Mouse (Mus musculus): ENCODE results near the gene Gm20388. TPM values are rescaled to one million over a fixed set of nuclear protein-coding genes. Genes with fewer than 3 reads are reported as not detected.

Gene Gm20388
- polyA plus RNA-seq, 1 experiment from 2014 or later, result not detected

- no peak for ATAC-seq (ENCODE audit: extremely low read depth, insufficient number of reproducible peaks, low FRiP score, low TSS enrichment)
- Histone ChIP-seq H3K9me3 (no peaks in the 10 kb centered on the region), H3K4me3 (no peak overlapping the region), H3K27ac (replicated peaks) (no peak overlapping the region), H3K9ac (no peak overlapping the region), H3K4me1 (no peaks in the 10 kb centered on the region), H3K4me2 (no peak overlapping the region), H3K27me3 (replicated peaks) (peaks cover 99% of the 10 kb centered on the region), H3K36me3 (no peaks in the 10 kb centered on the region)
- 40% methylated on average over 7 of the region's 7 CpGs for WGBS
Observed at GRCm38 (mm10) chr8:122746439-122746838, 2835.8 kb downstream of the Gm20388 start.

GRCm38 (mm10) chr8:122747825-122748224, 2837.2 kb downstream of the Gm20388 start:
- Histone ChIP-seq H3K4me1 (no peaks in the 10 kb centered on the region), H3K36me3 (no peaks in the 10 kb centered on the region), H3K9me3 (no peaks in the 10 kb centered on the region), H3K4me3 (no peak overlapping the region), H3K27ac (replicated peaks) (no peak overlapping the region), H3K27me3 (replicated peaks) (peaks cover 99% of the 10 kb centered on the region), H3K4me2 (no peak overlapping the region), H3K9ac (no peak overlapping the region)
- no peak for ATAC-seq (ENCODE audit: extremely low read depth, insufficient number of reproducible peaks, low FRiP score, low TSS enrichment)
- WGBS, result 90% methylated on average over 1 of the region's 1 CpGs

GRCm38 (mm10) chr8:122749333-122749958, 2838.8 kb downstream of the Gm20388 start:
- Histone ChIP-seq H3K27me3 (replicated peaks) (peaks cover 99% of the 10 kb centered on the region), H3K9me3 (no peaks in the 10 kb centered on the region), H3K4me1 (no peaks in the 10 kb centered on the region), H3K4me2 (no peak overlapping the region), H3K9ac (no peak overlapping the region), H3K36me3 (no peaks in the 10 kb centered on the region), H3K27ac (replicated peaks) (no peak overlapping the region), H3K4me3 (no peak overlapping the region)
- no peak for ATAC-seq (ENCODE audit: extremely low read depth, insufficient number of reproducible peaks, low FRiP score, low TSS enrichment)
- 58% methylated on average over 6 of the region's 6 CpGs for WGBS

- H3K27me3 ChIP-seq (replicated peaks), result peaks cover 93% of the 10 kb centered on the region
- no peak overlapping the region for H3K27ac ChIP-seq (replicated peaks)
- H3K4me2 ChIP-seq, result no peak overlapping the region
- WGBS, result 76% methylated on average over 5 of the region's 5 CpGs
- H3K9me3 ChIP-seq, result no peaks in the 10 kb centered on the region
- ATAC-seq (ENCODE audit: extremely low read depth, insufficient number of reproducible peaks, low FRiP score, low TSS enrichment), result no peak
- H3K36me3 ChIP-seq, result no peaks in the 10 kb centered on the region
- no peaks in the 10 kb centered on the region for H3K4me1 ChIP-seq
- H3K4me3 ChIP-seq, result no peak overlapping the region
- no peak overlapping the region for H3K9ac ChIP-seq
Observed at GRCm38 (mm10) chr8:122751342-122751741, 2840.7 kb downstream of the Gm20388 start.

- Histone ChIP-seq H3K4me1 (no peaks in the 10 kb centered on the region), H3K9me3 (no peaks in the 10 kb centered on the region), H3K4me3 (no peak overlapping the region), H3K27me3 (replicated peaks) (peaks cover 93% of the 10 kb centered on the region), H3K9ac (no peak overlapping the region), H3K36me3 (no peaks in the 10 kb centered on the region), H3K27ac (replicated peaks) (no peak overlapping the region), H3K4me2 (no peak overlapping the region)
- ATAC-seq (ENCODE audit: extremely low read depth, insufficient number of reproducible peaks, low FRiP score, low TSS enrichment), result no peak
- 78% methylated on average over 26 of the region's 29 CpGs for WGBS
Observed at GRCm38 (mm10) chr8:122752111-122752721, 2841.6 kb downstream of the Gm20388 start.

GRCm38 (mm10) chr8:122758597-122758996, 2848.0 kb downstream of the Gm20388 start:
- Histone ChIP-seq H3K4me3 (no peak overlapping the region), H3K4me1 (peaks cover 8% of the 10 kb centered on the region), H3K27ac (replicated peaks) (no peak overlapping the region), H3K9ac (no peak overlapping the region), H3K9me3 (no peaks in the 10 kb centered on the region), H3K36me3 (no peaks in the 10 kb centered on the region), H3K4me2 (no peak overlapping the region), H3K27me3 (replicated peaks) (peaks cover 81% of the 10 kb centered on the region)
- ATAC-seq (ENCODE audit: extremely low read depth, insufficient number of reproducible peaks, low FRiP score, low TSS enrichment), result no peak

- ATAC-seq (ENCODE audit: extremely low read depth, insufficient number of reproducible peaks, low FRiP score, low TSS enrichment), result no peak
- Histone ChIP-seq H3K4me3 (no peak overlapping the region), H3K4me2 (no peak overlapping the region), H3K9me3 (no peaks in the 10 kb centered on the region), H3K27me3 (replicated peaks) (peaks cover 80% of the 10 kb centered on the region), H3K9ac (no peak overlapping the region), H3K36me3 (no peaks in the 10 kb centered on the region), H3K27ac (replicated peaks) (no peak overlapping the region), H3K4me1 (peaks cover 8% of the 10 kb centered on the region)
- WGBS, result 72% methylated on average over 7 of the region's 7 CpGs
Observed at GRCm38 (mm10) chr8:122760116-122760515, 2849.5 kb downstream of the Gm20388 start.

GRCm38 (mm10) chr8:122761109-122761508, 2850.5 kb downstream of the Gm20388 start:
- no peaks in the 10 kb centered on the region for H3K36me3 ChIP-seq
- H3K27ac ChIP-seq (replicated peaks), result no peak overlapping the region
- no peak overlapping the region for H3K4me3 ChIP-seq
- no peaks in the 10 kb centered on the region for H3K9me3 ChIP-seq
- WGBS, result 64% methylated on average over 6 of the region's 6 CpGs
- no peak for ATAC-seq (ENCODE audit: extremely low read depth, insufficient number of reproducible peaks, low FRiP score, low TSS enrichment)
- peaks cover 80% of the 10 kb centered on the region for H3K27me3 ChIP-seq (replicated peaks)
- H3K9ac ChIP-seq, result no peak overlapping the region
- no peak overlapping the region for H3K4me2 ChIP-seq
- peaks cover 8% of the 10 kb centered on the region for H3K4me1 ChIP-seq

- no peaks in the 10 kb centered on the region for H3K9me3 ChIP-seq
- H3K36me3 ChIP-seq, result no peaks in the 10 kb centered on the region
- no peak for ATAC-seq (ENCODE audit: extremely low read depth, insufficient number of reproducible peaks, low FRiP score, low TSS enrichment)
- H3K27ac ChIP-seq (replicated peaks), result no peak overlapping the region
- H3K9ac ChIP-seq, result no peak overlapping the region
- H3K4me3 ChIP-seq, result no peak overlapping the region
- peaks cover 82% of the 10 kb centered on the region for H3K27me3 ChIP-seq (replicated peaks)
- WGBS, result 38% methylated on average over 12 of the region's 12 CpGs
- no peak overlapping the region for H3K4me2 ChIP-seq
- peaks cover 8% of the 10 kb centered on the region for H3K4me1 ChIP-seq
Observed at GRCm38 (mm10) chr8:122762731-122763266, 2852.2 kb downstream of the Gm20388 start.

- H3K9me3 ChIP-seq, result no peaks in the 10 kb centered on the region
- H3K27me3 ChIP-seq (replicated peaks), result peaks cover 81% of the 10 kb centered on the region
- H3K36me3 ChIP-seq, result no peaks in the 10 kb centered on the region
- no peak overlapping the region for H3K9ac ChIP-seq
- ATAC-seq (ENCODE audit: extremely low read depth, insufficient number of reproducible peaks, low FRiP score, low TSS enrichment), result no peak
- H3K4me1 ChIP-seq, result peaks cover 8% of the 10 kb centered on the region
- WGBS, result 58% methylated on average over 14 of the region's 14 CpGs
- no peak overlapping the region for H3K27ac ChIP-seq (replicated peaks)
- H3K4me3 ChIP-seq, result no peak overlapping the region
- H3K4me2 ChIP-seq, result no peak overlapping the region
Observed at GRCm38 (mm10) chr8:122763267-122763738, 2852.7 kb downstream of the Gm20388 start.

- H3K27me3 ChIP-seq (replicated peaks), result peaks cover 84% of the 10 kb centered on the region
- no peak overlapping the region for H3K4me3 ChIP-seq
- no peaks in the 10 kb centered on the region for H3K9me3 ChIP-seq
- WGBS, result 79% methylated on average over 7 of the region's 7 CpGs
- no peak overlapping the region for H3K9ac ChIP-seq
- H3K27ac ChIP-seq (replicated peaks), result no peak overlapping the region
- H3K36me3 ChIP-seq, result no peaks in the 10 kb centered on the region
- H3K4me1 ChIP-seq, result peaks cover 19% of the 10 kb centered on the region
- ATAC-seq (ENCODE audit: extremely low read depth, insufficient number of reproducible peaks, low FRiP score, low TSS enrichment), result no peak
- H3K4me2 ChIP-seq, result no peak overlapping the region
Observed at GRCm38 (mm10) chr8:122764790-122765474, 2854.3 kb downstream of the Gm20388 start.

Measured in heart, embryonic 13.5 days (tissue).